Mouse (Mus musculus) T-helper 2 cell (primary cell): ENCODE results near the gene Phc1.

ENCODE experiments used
- in situ Hi-C: fragments of 300-600 bp; cut with MboI, MseI; formaldehyde crosslinking; loops from one replicate; pipeline ENCODE4 v1.15.1; 2025; ENCODE audit warnings: high pct_unique_total_duplicates

Phc1 gene

GRCm38 (mm10) chr6:122297279-122298222 is 42.8 kb downstream of the Phc1 start:
- in situ Hi-C loops: no loop called here

- in situ Hi-C loops: no loop called here
These were observed 43.5 kb downstream of the Phc1 start for GRCm38 (mm10) chr6:122296918-122297278.

GRCm38 (mm10) chr6:122295242-122295641 is 45.1 kb downstream of the Phc1 start:
- in situ Hi-C loops: no loop called here

GRCm38 (mm10) chr6:122294290-122294689 is 46.1 kb downstream of the Phc1 start:
- in situ Hi-C loops: no loop called here

- in situ Hi-C loops: no loop called here
These were observed 46.6 kb downstream of the Phc1 start for GRCm38 (mm10) chr6:122293796-122294195.

GRCm38 (mm10) chr6:122293121-122293520 is 47.2 kb downstream of the Phc1 start:
- in situ Hi-C loops: no loop called here

- in situ Hi-C loops: no loop called here
These were observed 48.2 kb downstream of the Phc1 start for GRCm38 (mm10) chr6:122292184-122292583.

GRCm38 (mm10) chr6:122291735-122292134 is 48.6 kb downstream of the Phc1 start:
- in situ Hi-C loops: no loop called here

GRCm38 (mm10) chr6:122291264-122291663 is 49.1 kb downstream of the Phc1 start:
- in situ Hi-C loops: no loop called here

- in situ Hi-C loops: no loop called here
These were observed 50.1 kb downstream of the Phc1 start for GRCm38 (mm10) chr6:122290253-122290652.

GRCm38 (mm10) chr6:122289313-122289712 is 51.0 kb downstream of the Phc1 start:
- in situ Hi-C loops: no loop called here

GRCm38 (mm10) chr6:122288263-122288662 is 52.1 kb downstream of the Phc1 start:
- in situ Hi-C loops: no loop called here

- in situ Hi-C loops: no loop called here
These were observed 55.5 kb downstream of the Phc1 start for GRCm38 (mm10) chr6:122284823-122285222.

GRCm38 (mm10) chr6:122284304-122284703 is 56.1 kb downstream of the Phc1 start:
- in situ Hi-C loops: no loop called here

- in situ Hi-C loops: no loop called here
These were observed 56.9 kb downstream of the Phc1 start for GRCm38 (mm10) chr6:122283429-122283828.

GRCm38 (mm10) chr6:122282782-122283181 is 57.6 kb downstream of the Phc1 start, which contains the start of gene Klrg1:
TSS of gene Klrg1 (minus strand) at chr6:122282882.
- in situ Hi-C loops: no loop called here

GRCm38 (mm10) chr6:122276565-122276964 is 63.8 kb downstream of the Phc1 start:
- in situ Hi-C loops: no loop called here

GRCm38 (mm10) chr6:122274546-122274945 is 65.8 kb downstream of the Phc1 start:
- in situ Hi-C loops: no loop called here

GRCm38 (mm10) chr6:122270152-122270551 is 70.2 kb downstream of the Phc1 start:
- in situ Hi-C loops: no loop called here

GRCm38 (mm10) chr6:122269170-122269569 is 71.2 kb downstream of the Phc1 start:
- in situ Hi-C loops: no loop called here

GRCm38 (mm10) chr6:122268561-122268960 is 71.8 kb downstream of the Phc1 start:
- in situ Hi-C loops: no loop called here
